Mouse (Mus musculus) hindbrain, postnatal 0 days (tissue): ENCODE measurements around the gene Dnah14. TPM values are rescaled to one million over a fixed set of nuclear protein-coding genes. Genes with fewer than 3 reads are reported as not detected.

Source experiments
- ATAC-seq: fragments of 200-750 bp; cut with Nextera tagmentation; 2 replicates; pipeline ENCODE4 v1.8.0; 2017; ENCODE audit warnings: mild to moderate bottlenecking, moderate TSS enrichment, moderate library complexity
- DNase-seq: peaks from one replicate; pipeline ENCODE4 v3.0.0-alpha.2; 2015; ENCODE audit warnings: low spot score
- H3K27ac ChIP-seq: fragments of 300-500 bp; sonication (generic); 2 replicates; pipeline ENCODE4 v1.5.1; 2014; ENCODE audit warnings: mild to moderate bottlenecking
- H3K27me3 ChIP-seq: fragments of 300-500 bp; sonication (generic); 2 replicates; pipeline ENCODE4 v1.6.1; 2014; ENCODE audit warnings: low read length, mixed read lengths; ENCODE audit not compliant: insufficient read depth
- H3K36me3 ChIP-seq: fragments of 300-500 bp; sonication (generic); 2 replicates; pipeline ENCODE4 v1.6.1; 2014; ENCODE audit warnings: low read length, mixed read lengths; ENCODE audit not compliant: insufficient read depth
- H3K4me1 ChIP-seq: fragments of 300-500 bp; sonication (generic); 2 replicates; pipeline ENCODE4 v1.6.1; 2014; ENCODE audit warnings: antibody characterized with exemption, low read length, mixed read lengths; ENCODE audit not compliant: insufficient read depth
- H3K4me2 ChIP-seq: fragments of 300-500 bp; sonication (generic); 2 replicates; pipeline ENCODE4 v1.6.1; 2014; ENCODE audit warnings: low read depth, mild to moderate bottlenecking, low read length, moderate library complexity, mixed read lengths
- H3K4me3 ChIP-seq: fragments of 300-500 bp; sonication (generic); 2 replicates; pipeline ENCODE4 v1.5.1; 2014; ENCODE audit warnings: low read length
- H3K9ac ChIP-seq: fragments of 300-500 bp; sonication (generic); replicated peaks from 2 replicates; pipeline ENCODE4 v1.6.1; 2014; ENCODE audit warnings: mild to moderate bottlenecking, low read length, moderate library complexity, mixed read lengths
- H3K9me3 ChIP-seq: fragments of 300-500 bp; sonication (generic); 2 replicates; pipeline ENCODE4 v1.6.1; 2016; ENCODE audit warnings: low read length, mixed read lengths
- CTCF ChIP-seq: IDR thresholded peaks from 2 replicates; pipeline ENCODE4 v1.5.1; 2016; ENCODE audit warnings: antibody characterized with exemption, control low read depth, low read depth
- WGBS: fragments of 180-500 bp; shearing (Covaris S2); extraction: QIAGEN DNeasy Blood & Tissue Kit; methylation state at CpG from one replicate; pipeline ENCODE4 v1.1.7; 2014; 5-methylcytosine and 5-hydroxymethylcytosine counted together
- polyA plus RNA-seq: library from polyadenylated mRNA; unstranded; fragments of >200 nt; fragmentation: Nextera tagmentation; extraction: Ambion mirVana; gene quantifications from 2 replicates; pipeline ENCODE4 v1.2.1, GENCODE M21; 2015
- total RNA-seq: library from RNA; depleted of rRNA; stranded (reverse); fragments of >200 nt; gene quantifications from 2 replicates; pipeline ENCODE4 v1.2.3, GENCODE M21; 2014

Dnah14 gene
- total and polyA plus RNA-seq, 2 experiments from 2014 or later: 0.05 to 0.80 TPM

DNA sequence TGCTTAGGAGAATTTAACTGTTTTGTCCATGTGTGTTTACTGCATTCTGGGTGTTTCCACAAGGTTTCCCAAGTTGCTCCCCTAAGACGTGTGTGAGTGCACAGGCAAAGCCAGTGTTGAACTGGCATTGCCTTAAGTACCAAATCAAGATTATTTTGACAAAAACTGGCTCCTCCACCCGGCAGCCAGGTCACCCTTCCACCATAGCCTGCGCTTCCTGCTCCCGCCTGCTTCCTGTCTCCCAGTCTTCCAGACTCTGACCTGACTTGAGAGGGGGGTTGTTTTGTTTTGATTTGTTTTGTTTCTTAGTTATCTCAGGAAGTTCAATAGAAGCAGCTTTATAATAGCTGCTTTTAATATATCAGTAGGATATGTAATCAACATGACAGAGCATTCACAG is 90.4 kb downstream of the Dnah14 start:
- no peak overlapping the region for H3K9ac ChIP-seq
- WGBS: 74% methylated on average over 4 of the region's 4 CpGs
- no peak overlapping the region for H3K4me2 ChIP-seq
- DNase-seq: no peak
- H3K4me3 ChIP-seq: no peak overlapping the region
- no peak overlapping the region for H3K27ac ChIP-seq
- no peaks in the 10 kb centered on the region for H3K27me3 ChIP-seq
- H3K9me3 ChIP-seq: no peaks in the 10 kb centered on the region
- H3K4me1 ChIP-seq: no peaks in the 10 kb centered on the region
- H3K36me3 ChIP-seq: no peaks in the 10 kb centered on the region
- TF ChIP-seq CTCF: no peak
- ATAC-seq: no peak

DNA sequence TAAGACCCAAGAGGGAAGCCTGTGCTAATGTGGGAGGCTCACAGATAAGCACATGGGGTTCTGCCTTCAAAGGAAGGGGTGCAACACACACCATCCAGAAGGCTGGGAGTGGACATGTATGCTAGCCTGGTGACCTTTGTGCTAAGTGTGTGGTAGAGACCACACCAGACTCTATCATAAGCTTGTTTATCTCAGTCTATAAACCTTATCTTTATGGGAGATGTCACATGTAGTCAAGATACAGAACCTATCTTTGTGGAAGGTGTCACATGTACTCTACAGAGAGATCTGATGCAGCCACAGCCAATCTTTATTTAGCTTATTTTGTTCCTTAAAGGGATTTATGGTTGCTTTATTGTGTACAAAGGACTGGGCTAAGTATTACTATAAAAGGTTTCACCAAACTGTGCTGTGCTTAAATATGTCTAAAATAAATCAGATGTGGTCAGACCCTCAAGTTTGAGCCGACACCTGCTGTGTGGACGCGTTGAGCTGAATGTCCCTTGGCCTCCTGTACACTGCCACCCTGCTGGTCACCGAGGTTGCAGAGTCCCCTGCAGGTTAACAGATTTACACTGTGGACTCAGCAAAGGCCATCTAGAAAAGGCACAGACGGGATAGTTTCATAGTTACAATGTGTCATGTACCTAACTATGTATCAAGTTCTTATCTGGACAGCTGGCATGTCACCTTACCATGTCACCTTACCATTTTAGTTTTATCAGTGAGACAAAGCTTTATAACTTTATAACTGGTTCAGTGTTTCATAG is 118.6 kb downstream of the Dnah14 start:
- no peak overlapping the region for H3K4me2 ChIP-seq
- H3K4me1 ChIP-seq: no peaks in the 10 kb centered on the region
- H3K4me3 ChIP-seq: no peak overlapping the region
- no peak for TF ChIP-seq CTCF
- no peak overlapping the region for H3K27ac ChIP-seq
- 70% methylated on average over 5 of the region's 5 CpGs for WGBS
- H3K27me3 ChIP-seq: no peaks in the 10 kb centered on the region
- no peak for ATAC-seq
- no peak overlapping the region for H3K9ac ChIP-seq
- no peaks in the 10 kb centered on the region for H3K9me3 ChIP-seq
- H3K36me3 ChIP-seq: no peaks in the 10 kb centered on the region
- DNase-seq: no peak

DNA sequence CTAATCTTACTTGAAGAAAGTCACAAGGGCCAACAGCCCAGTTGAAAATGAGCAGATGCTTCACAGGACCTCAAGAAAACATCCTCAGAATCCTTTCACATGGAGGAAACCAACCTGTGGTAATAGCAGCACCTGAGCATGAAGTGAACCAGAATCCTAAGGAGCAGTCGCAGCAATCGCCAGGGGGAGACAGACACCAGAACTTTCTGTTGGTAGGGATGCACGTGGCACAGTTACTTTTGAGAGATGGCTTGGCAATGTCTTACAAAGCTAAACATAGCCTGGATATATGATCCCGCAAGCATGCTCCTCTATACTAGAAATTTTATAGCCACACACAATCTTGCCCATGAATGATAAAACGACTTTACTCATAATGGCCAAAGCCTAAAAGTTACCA is 152.3 kb downstream of the Dnah14 start:
- DNase-seq (peak; percentile 51), ATAC-seq (no peak)
- TF ChIP-seq CTCF: peak; percentile 67
- Histone ChIP-seq H3K9ac (no peak overlapping the region), H3K4me3 (no peak overlapping the region), H3K27ac (no peak overlapping the region), H3K36me3 (no peaks in the 10 kb centered on the region), H3K4me2 (no peak overlapping the region), H3K27me3 (no peaks in the 10 kb centered on the region), H3K4me1 (no peaks in the 10 kb centered on the region), H3K9me3 (no peaks in the 10 kb centered on the region)
- 65% methylated on average over 5 of the region's 5 CpGs for WGBS

DNA sequence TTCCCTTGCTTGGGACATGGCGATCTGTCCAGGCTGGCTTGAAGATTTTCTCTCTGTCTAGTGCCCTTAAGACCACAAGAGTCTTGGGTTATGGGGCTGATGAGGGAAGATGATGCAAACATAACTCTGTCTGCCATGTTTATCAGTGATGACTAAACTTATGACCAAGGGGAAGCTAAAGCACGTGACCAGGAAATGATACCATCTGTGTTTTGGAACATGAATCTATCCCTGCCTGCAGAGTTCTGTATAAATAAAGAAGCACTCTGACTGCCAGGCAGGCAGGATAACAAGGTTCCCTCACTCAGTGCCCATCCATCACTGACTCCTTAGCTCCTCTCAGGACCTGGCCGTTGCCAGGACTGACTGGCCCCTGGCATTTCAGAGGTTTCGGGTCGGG is 157.2 kb downstream of the Dnah14 start:
- DNase-seq (no peak), ATAC-seq (no peak)
- H3K4me3 ChIP-seq: no peak overlapping the region
- no peaks in the 10 kb centered on the region for H3K9me3 ChIP-seq
- H3K36me3 ChIP-seq: no peaks in the 10 kb centered on the region
- H3K4me2 ChIP-seq: no peak overlapping the region
- H3K27ac ChIP-seq: no peak overlapping the region
- whole genome bisulfite sequencing: 74% methylated on average over 5 of the region's 5 CpGs
- TF ChIP-seq CTCF: no peak
- H3K9ac ChIP-seq: no peak overlapping the region
- no peaks in the 10 kb centered on the region for H3K27me3 ChIP-seq
- no peaks in the 10 kb centered on the region for H3K4me1 ChIP-seq

DNA sequence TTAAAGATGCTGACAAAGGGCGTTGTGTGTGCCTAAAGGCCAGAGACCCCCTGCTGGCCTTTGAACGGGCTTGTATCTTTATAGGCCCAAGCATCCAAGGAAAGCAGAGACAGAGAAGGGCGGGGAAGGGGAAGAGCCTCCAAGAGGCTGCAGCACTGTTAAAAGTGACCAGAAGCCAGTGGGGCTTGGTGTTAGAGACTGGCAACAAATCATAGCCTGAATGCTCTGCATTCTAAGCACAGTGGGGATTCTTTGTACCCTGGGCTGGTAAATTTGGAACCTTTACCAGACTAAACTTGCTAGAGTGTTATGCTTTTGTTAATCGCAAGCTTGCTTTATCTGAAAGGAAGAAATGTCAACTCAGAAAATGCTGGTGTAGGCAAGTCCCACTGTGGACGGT is 163.9 kb downstream of the Dnah14 start:
- 46% methylated on average over 5 of the region's 5 CpGs for WGBS

DNA sequence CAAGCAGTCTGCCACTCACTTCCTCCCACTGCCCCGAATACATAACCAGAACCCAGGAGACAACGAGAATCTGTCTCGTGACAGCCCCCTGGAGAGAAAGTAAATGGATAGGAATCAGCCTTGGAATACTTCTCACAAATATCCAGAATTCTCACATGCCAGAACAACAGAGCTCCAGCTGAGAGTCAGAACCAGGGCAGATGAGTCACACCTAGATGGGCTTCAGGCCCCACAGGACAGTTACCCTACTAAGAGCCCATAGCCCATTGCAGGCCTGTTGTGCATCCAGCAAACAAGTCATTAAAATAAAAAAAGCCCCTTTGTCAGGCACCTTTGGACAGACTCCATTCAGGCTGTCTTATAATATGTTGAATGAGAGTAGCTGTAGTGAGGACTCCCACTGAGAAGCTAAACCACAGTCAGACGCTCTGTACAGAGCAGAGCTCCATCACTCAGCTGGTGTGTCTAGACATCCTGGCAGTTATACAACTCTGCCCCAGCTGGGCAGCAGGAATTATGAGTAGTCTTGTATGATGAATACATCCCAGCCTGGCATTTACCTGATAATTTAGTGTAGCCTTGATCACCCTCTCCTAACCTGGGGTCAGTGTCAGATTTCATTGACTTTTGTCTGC is 166.0 kb downstream of the Dnah14 start:
- ATAC-seq (peak; percentile 64; the same call in 1 of the 2 replicates), DNase-seq (peak; percentile 47)
- no peak overlapping the region for H3K4me3 ChIP-seq
- H3K4me2 ChIP-seq: no peak overlapping the region
- H3K9ac ChIP-seq: no peak overlapping the region
- no peak for TF ChIP-seq CTCF
- no peaks in the 10 kb centered on the region for H3K27me3 ChIP-seq
- no peaks in the 10 kb centered on the region for H3K9me3 ChIP-seq
- WGBS: 17% methylated on average over 4 of the region's 4 CpGs
- no peaks in the 10 kb centered on the region for H3K36me3 ChIP-seq
- H3K4me1 ChIP-seq: no peaks in the 10 kb centered on the region
- H3K27ac ChIP-seq: no peak overlapping the region

More for the DNA sequence above, 163.9 kb downstream of the Dnah14 start:
- no peak overlapping the region for H3K4me3 ChIP-seq
- H3K4me1 ChIP-seq: no peaks in the 10 kb centered on the region
- H3K9me3 ChIP-seq: no peaks in the 10 kb centered on the region
- TF ChIP-seq CTCF: no peak
- no peak for ATAC-seq
- H3K9ac ChIP-seq: no peak overlapping the region
- no peak overlapping the region for H3K4me2 ChIP-seq
- H3K27me3 ChIP-seq: no peaks in the 10 kb centered on the region
- H3K36me3 ChIP-seq: no peaks in the 10 kb centered on the region
- DNase-seq: no peak
- no peak overlapping the region for H3K27ac ChIP-seq

GRCm38 (mm10) chr1:181769392-181769791 is 193.0 kb downstream of the Dnah14 start:
- Histone ChIP-seq H3K9me3 (no peaks in the 10 kb centered on the region), H3K27me3 (no peaks in the 10 kb centered on the region), H3K9ac (no peak overlapping the region), H3K4me3 (no peak overlapping the region), H3K4me1 (no peaks in the 10 kb centered on the region), H3K4me2 (no peak overlapping the region), H3K27ac (no peak overlapping the region), H3K36me3 (no peaks in the 10 kb centered on the region)
- ATAC-seq (no peak), DNase-seq (peak; percentile 27)
- 55% methylated on average over 14 of the region's 14 CpGs for WGBS
- peak; percentile 54 for TF ChIP-seq CTCF
